Comparison of ENCODE assay signal across 15 mouse cellular contexts in genomic region chr12:35495195-35495594, GRCm38 (mm10). TPM values are rescaled to one million over a fixed set of nuclear protein-coding genes. Genes with fewer than 3 reads are reported as not detected.
A peak's percentile ranks its signal among the peaks of the same experiment; 100 is the strongest.
DNase-seq lines count a peak whose midpoint lies in the region; ATAC-seq and TF ChIP-seq lines count a peak whose summit lies in the region.
"Had no signal": no experiment of that assay in that cellular context is flagged by ENCODE, and none has a peak within 500 bp of the region (broad histone marks: within the 10 kb centered on the region; RNA-seq: fewer than 3 reads in every experiment).

No protein-coding gene starts in this region.

- no peaks in the 10 kb centered on the region for H3K27me3 ChIP-seq in intestine, embryonic 15.5 days (replicated peaks)
- H3K27me3 ChIP-seq in intestine, postnatal 0 days (replicated peaks; ENCODE audit: control insufficient read depth, insufficient read depth, low read length): no peaks in the 10 kb centered on the region
- H3K27me3 ChIP-seq in neural tube, embryonic 14.5 days (ENCODE audit: control insufficient read depth, insufficient read depth, low read length): no peaks in the 10 kb centered on the region
- no peaks in the 10 kb centered on the region for H3K27me3 ChIP-seq in stomach, postnatal 0 days (ENCODE audit: control insufficient read depth, insufficient read depth, low read length)
- H3K27me3 ChIP-seq: liver, embryonic 15.5 days had no signal

- H3K27ac ChIP-seq in intestine, embryonic 15.5 days: no peak overlapping the region
- no peak overlapping the region for H3K27ac ChIP-seq in intestine, postnatal 0 days (ENCODE audit: low read depth, low read length)
- no peak overlapping the region for H3K27ac ChIP-seq in neural tube, embryonic 14.5 days (ENCODE audit: low read depth, low read length)
- H3K27ac ChIP-seq in stomach, postnatal 0 days (replicated peaks): no peak overlapping the region
- H3K27ac ChIP-seq in left cerebral cortex, adult 2 months: no peak overlapping the region
- H3K27ac ChIP-seq: hindbrain, embryonic 10.5 days; liver, embryonic 15.5 days had no signal

- intact Hi-C loops in left cerebral cortex, adult 2 months (cut with DNase I): no loop called here

- H3K9ac ChIP-seq in intestine, embryonic 15.5 days: no peak overlapping the region
- H3K9ac ChIP-seq in intestine, postnatal 0 days (ENCODE audit: low read depth, low read length): no peak overlapping the region
- H3K9ac ChIP-seq in neural tube, embryonic 14.5 days (replicated peaks; ENCODE audit: low read depth, low read length): no peak overlapping the region
- no peak overlapping the region for H3K9ac ChIP-seq in stomach, postnatal 0 days (ENCODE audit: low read length)
- H3K9ac ChIP-seq: liver, embryonic 15.5 days had no signal

- H3K4me2 ChIP-seq in intestine, embryonic 15.5 days (replicated peaks): no peak overlapping the region
- no peak overlapping the region for H3K4me2 ChIP-seq in intestine, postnatal 0 days (replicated peaks; ENCODE audit: low read depth)
- H3K4me2 ChIP-seq in neural tube, embryonic 14.5 days (ENCODE audit: low read depth, low read length): no peak overlapping the region
- no peak overlapping the region for H3K4me2 ChIP-seq in stomach, postnatal 0 days (replicated peaks; ENCODE audit: low read depth)
- H3K4me2 ChIP-seq: liver, embryonic 15.5 days had no signal

- no peak for DNase-seq in neural tube, embryonic 10.5 days (ENCODE audit: extremely low spot score, low spot score)
- peak; percentile 50 for DNase-seq in heart, postnatal 4 days
- no peak for DNase-seq in stomach, postnatal 0 days (ENCODE audit: low spot score)
- DNase-seq in layer of hippocampus, adult 9-11 months: no peak
- no peak for DNase-seq in left cerebral cortex, adult 2 months (ENCODE audit: extremely low spot score in 1 of 2, low spot score in 2 of 2)
- DNase-seq: cerebellum, adult 9-11 months; gastrocnemius, postnatal 14 days; right cerebral cortex, postnatal 25 days had no signal

- no peak for TF ChIP-seq CTCF in intestine, postnatal 0 days (IDR thresholded peaks at IDR 0.05; ENCODE audit: low read depth)
- TF ChIP-seq CTCF in stomach, postnatal 0 days (IDR thresholded peaks at IDR 0.05; ENCODE audit: low read depth): no peak
- TF ChIP-seq CTCF in left cerebral cortex, adult 2 months (IDR thresholded peaks at IDR 0.05): no peak

- H3K9me3 ChIP-seq in intestine, embryonic 15.5 days: no peaks in the 10 kb centered on the region
- no peaks in the 10 kb centered on the region for H3K9me3 ChIP-seq in intestine, postnatal 0 days (ENCODE audit: control insufficient read depth)
- H3K9me3 ChIP-seq in neural tube, embryonic 14.5 days (ENCODE audit: control insufficient read depth, low read length): no peaks in the 10 kb centered on the region
- H3K9me3 ChIP-seq in stomach, postnatal 0 days (ENCODE audit: control insufficient read depth, low read length): no peaks in the 10 kb centered on the region
- H3K9me3 ChIP-seq: hindbrain, embryonic 10.5 days; liver, embryonic 15.5 days; megakaryocyte, embryonic 14.5 days had no signal

- ATAC-seq in intestine, embryonic 15.5 days: peak; percentile 55; the same call in 1 of the 2 replicates
- no peak for ATAC-seq in intestine, postnatal 0 days
- ATAC-seq in neural tube, embryonic 14.5 days (ENCODE audit: low read depth): peak; percentile 34; the same call in 1 of the 2 replicates
- peak; percentile 56; the same call in 1 of the 2 replicates for ATAC-seq in stomach, postnatal 0 days (ENCODE audit: low FRiP score, low TSS enrichment)
- ATAC-seq: forebrain, embryonic 14.5 days had no signal

- no peaks in the 10 kb centered on the region for H3K4me1 ChIP-seq in intestine, embryonic 15.5 days (replicated peaks)
- H3K4me1 ChIP-seq in intestine, postnatal 0 days (replicated peaks; ENCODE audit: control insufficient read depth, insufficient read depth, low read length): no peaks in the 10 kb centered on the region
- H3K4me1 ChIP-seq in neural tube, embryonic 14.5 days (ENCODE audit: control insufficient read depth, insufficient read depth, low read length): no peaks in the 10 kb centered on the region
- no peaks in the 10 kb centered on the region for H3K4me1 ChIP-seq in stomach, postnatal 0 days (replicated peaks; ENCODE audit: control insufficient read depth, insufficient read depth)
- H3K4me1 ChIP-seq: hindbrain, embryonic 10.5 days; liver, embryonic 15.5 days; megakaryocyte, embryonic 14.5 days had no signal

- no peak overlapping the region for H3K4me3 ChIP-seq in intestine, embryonic 15.5 days (replicated peaks)
- H3K4me3 ChIP-seq in intestine, postnatal 0 days (ENCODE audit: low read depth, low read length): no peak overlapping the region
- H3K4me3 ChIP-seq in neural tube, embryonic 14.5 days (ENCODE audit: low read depth, low read length): no peak overlapping the region
- H3K4me3 ChIP-seq in stomach, postnatal 0 days (ENCODE audit: low read depth, low read length): no peak overlapping the region
- H3K4me3 ChIP-seq in left cerebral cortex, adult 2 months: no peak overlapping the region
- H3K4me3 ChIP-seq: hindbrain, embryonic 10.5 days; liver, embryonic 15.5 days; megakaryocyte, embryonic 14.5 days had no signal

- H3K36me3 ChIP-seq in intestine, embryonic 15.5 days: no peaks in the 10 kb centered on the region
- H3K36me3 ChIP-seq in intestine, postnatal 0 days (ENCODE audit: control insufficient read depth, insufficient read depth): peaks cover 6% of the 10 kb centered on the region
- H3K36me3 ChIP-seq in neural tube, embryonic 14.5 days (ENCODE audit: control insufficient read depth, insufficient read depth, low read length): no peaks in the 10 kb centered on the region
- H3K36me3 ChIP-seq in stomach, postnatal 0 days (ENCODE audit: control insufficient read depth, insufficient read depth, low read length): peaks cover 6% of the 10 kb centered on the region; the same call in 1 of the 2 replicates
- H3K36me3 ChIP-seq: hindbrain, embryonic 10.5 days had no signal

- TF ChIP-seq EP300 in stomach, postnatal 0 days (optimal IDR thresholded peaks at IDR 0.05): no peak

- 50% methylated on average over 4 of the region's 4 CpGs for WGBS in intestine, embryonic 15.5 days
- 63% methylated on average over 4 of the region's 4 CpGs for WGBS in intestine, postnatal 0 days
- 75% methylated on average over 4 of the region's 4 CpGs for WGBS in neural tube, embryonic 14.5 days
- 41% methylated on average over 4 of the region's 4 CpGs for WGBS in stomach, postnatal 0 days

RNA-seq across cellular contexts. Expression of gene Ahr, which starts 39.6 kb away (rescaled TPM):
- 8.6 and 8.7 TPM in 2 replicates for polyA plus RNA-seq in intestine, embryonic 15.5 days (2015; fragmentation: Nextera tagmentation; extraction: Ambion mirVana)
- polyA plus RNA-seq in intestine, postnatal 0 days (2015; fragmentation: Nextera tagmentation; extraction: Ambion mirVana): 4.6 and 4.7 TPM in 2 replicates
- polyA plus RNA-seq in neural tube, embryonic 14.5 days (2014; fragmentation: Nextera tagmentation; extraction: Ambion mirVana): 4.7 and 7.0 TPM in 2 replicates
- total RNA-seq in heart, postnatal 4 days (2021): 1 to 10 TPM; 4.8 to 5.6 TPM
- 8.2 and 9.2 TPM in 2 replicates for polyA plus RNA-seq in stomach, postnatal 0 days (2015; fragmentation: Nextera tagmentation; extraction: Ambion mirVana)
- 1 to 10 TPM; 6.5 to 8.9 TPM for total RNA-seq in left cerebral cortex, adult 2 months (2021)
